Mouse (Mus musculus) CD8-positive naive resting alpha-beta T cell, adult 2 months (primary cell): ENCODE measurements around the gene Ubxn11.

Source experiments
- DNase-seq, 2 experiments: peaks; one replicate each; pipeline ENCODE4 v3.0.0; 2022; ENCODE audit warnings: low read depth in 2 of 2, low spot score in 2 of 2

The Ubxn11 gene

DNA sequence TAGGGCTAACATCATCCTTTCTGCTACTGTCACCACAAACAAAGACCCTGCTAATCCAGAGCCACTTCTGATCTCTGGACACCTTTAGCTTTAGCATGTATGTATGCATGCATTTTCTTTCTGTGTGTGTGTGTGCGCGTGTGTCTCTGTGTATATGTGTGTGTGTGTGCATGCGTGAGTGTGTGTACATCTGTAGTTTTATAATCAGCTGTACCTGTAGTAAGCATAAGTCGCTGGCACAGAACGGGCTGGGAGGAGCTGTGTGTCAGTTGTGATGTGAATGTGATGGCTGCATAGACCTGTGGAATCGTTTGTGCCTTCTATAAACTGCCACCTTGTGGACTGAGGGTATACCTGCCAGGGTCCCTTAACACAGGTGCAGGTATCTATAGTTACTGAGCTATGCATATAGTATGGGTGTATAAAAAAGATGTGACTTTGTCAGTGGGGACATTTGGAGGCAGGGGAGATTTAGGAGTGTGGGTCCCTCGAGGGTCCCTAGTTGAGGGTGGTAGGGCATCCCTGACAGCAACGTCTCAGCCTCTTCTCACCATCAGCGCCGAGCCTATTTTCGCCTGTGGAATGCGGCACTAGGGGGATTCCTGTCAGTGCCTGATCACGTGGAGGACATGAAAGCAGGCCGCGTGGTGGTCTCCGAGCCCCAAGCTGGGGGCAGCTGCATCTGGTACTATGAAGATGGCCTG, 11.7 kb upstream of the Ubxn11 start:
- no peak for DNase-seq

DNA sequence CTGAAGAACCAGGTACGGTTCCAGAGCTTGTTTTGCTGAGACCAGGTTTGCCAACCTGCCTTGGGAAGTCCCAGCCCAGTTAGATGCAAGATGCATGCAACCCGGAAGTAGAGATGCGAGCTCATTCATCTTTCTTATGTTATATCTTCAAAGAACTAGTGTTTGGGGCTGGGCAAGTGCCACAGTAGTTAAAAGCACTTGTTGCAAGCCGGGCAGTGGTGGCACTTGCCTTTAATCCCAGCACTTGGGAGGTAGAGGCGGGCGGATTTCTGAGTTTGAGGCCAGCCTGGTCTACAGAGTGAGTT, 11.2 kb upstream of the Ubxn11 start:
- DNase-seq: no peak

- DNase-seq: peak; percentile 70 to 78
These were observed 9.7 kb upstream of the Ubxn11 start for GRCm38 (mm10) chr4:134092382-134093288.

- no peak for DNase-seq
These were observed 8.3 kb upstream of the Ubxn11 start for GRCm38 (mm10) chr4:134094004-134094564.

DNA sequence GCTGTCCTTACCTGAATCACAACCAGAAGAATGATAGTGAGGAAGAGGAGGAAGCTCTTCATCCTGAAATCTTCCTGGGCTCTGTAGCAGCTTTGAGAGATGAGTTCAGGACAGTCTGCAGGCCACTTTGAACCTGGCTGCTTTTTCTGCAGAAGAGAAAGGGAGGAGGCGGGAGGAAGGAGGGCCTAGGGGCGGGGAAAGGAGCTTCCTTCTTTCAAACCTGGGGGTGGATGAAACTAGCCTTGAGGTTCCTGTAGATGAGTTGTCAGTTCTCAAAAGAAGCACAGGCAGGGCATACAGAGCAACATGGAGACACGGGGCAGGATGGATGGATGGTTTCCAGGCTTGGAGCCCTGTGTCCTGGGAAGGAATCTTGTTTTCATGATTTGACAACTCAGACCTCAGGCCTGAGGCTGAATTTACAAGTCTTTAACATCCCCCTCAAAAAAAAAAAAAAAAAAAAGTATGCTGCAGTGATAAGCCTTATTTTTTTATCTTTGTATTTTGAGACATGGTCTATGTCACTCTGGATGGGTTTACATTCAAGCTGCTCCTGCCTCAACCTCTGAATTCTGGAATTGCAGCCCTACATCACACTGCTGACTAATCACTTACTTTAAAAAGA, 7.3 kb upstream of the Ubxn11 start, which contains the start of gene Cd52:
Gene Cd52 (minus strand): TSS at position 160 of the 625 bp plus-strand sequence.
- DNase-seq: peak; percentile 69 to 82

DNA sequence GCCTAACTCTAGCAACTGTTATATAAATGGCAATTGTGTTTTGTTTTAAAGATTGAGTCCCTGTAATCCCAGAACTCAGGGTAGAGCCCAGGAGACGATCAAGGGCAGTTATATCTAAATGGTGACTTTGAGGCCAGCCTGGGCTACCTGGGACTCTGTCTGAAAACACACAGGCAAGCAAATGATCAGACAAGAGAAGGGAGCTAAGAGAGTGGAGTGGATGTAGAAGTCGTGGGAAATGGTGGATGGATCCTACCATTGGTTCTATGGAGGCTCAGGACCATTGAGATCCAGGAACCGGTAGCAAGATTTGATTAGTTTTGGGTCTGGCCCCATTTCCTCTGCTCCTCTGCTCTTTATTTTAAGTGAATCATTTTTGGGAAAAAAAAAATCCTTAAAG, 6.2 kb upstream of the Ubxn11 start:
- no peak for DNase-seq

DNA sequence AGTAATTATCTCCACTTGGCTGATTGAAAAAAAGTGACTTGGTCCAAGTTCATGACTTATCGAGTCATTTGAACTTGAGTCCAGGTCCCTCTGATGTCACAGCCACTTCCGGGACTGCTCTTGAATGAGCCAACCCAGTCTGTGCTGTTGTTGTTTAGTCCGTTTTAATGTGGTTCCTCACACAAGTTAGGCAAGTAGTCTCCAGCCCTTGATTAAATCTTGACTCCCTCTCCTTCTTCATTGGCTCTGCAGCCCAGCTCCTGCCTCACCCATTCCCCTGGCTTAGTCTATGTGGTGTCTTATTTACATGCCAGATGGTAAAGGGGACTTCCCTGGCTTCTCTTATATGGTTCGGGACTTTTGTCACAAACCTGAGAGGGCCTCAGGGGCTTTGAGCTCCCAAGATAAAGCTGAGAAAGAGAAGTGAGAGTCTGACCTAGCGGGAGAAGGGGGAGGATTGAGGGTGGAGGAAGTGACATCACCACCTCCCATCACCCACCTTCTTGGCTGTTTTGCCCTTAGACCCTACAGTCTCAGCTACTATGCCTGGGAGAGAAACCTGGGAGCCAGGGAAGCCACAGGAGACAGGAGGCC, 5.3 kb upstream of the Ubxn11 start:
- no peak for DNase-seq

- peak; percentile 63 to 76 for DNase-seq
These were observed 3.7 kb upstream of the Ubxn11 start for GRCm38 (mm10) chr4:134098628-134099027.

- DNase-seq: no peak
These were observed 2.1 kb upstream of the Ubxn11 start for GRCm38 (mm10) chr4:134100245-134100644.

- DNase-seq: no peak
These were observed 361 bp downstream of the Ubxn11 start for GRCm38 (mm10) chr4:134102742-134103119.

DNA sequence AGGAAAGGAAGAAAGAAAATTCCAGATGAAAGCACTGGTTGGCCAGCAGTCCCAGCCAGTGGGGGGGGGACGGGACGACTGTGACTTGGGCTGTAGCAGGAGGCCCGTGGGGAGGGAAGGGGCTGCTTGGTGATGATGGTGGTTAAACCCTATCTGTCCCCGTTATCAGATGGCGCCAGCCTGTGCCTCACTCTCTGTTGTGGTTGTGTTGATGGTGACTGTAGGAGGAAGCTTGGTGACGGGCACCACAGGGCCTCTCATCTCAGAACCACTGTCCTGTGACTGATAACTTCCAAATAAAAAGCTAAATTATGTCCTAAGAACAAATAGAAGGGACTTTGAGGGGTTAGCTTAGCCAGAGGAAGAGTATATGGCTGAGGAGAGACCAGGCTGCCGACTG, 3.7 kb downstream of the Ubxn11 start:
- DNase-seq: no peak

- DNase-seq: no peak
These were observed 5.4 kb downstream of the Ubxn11 start for GRCm38 (mm10) chr4:134107730-134108129.

DNA sequence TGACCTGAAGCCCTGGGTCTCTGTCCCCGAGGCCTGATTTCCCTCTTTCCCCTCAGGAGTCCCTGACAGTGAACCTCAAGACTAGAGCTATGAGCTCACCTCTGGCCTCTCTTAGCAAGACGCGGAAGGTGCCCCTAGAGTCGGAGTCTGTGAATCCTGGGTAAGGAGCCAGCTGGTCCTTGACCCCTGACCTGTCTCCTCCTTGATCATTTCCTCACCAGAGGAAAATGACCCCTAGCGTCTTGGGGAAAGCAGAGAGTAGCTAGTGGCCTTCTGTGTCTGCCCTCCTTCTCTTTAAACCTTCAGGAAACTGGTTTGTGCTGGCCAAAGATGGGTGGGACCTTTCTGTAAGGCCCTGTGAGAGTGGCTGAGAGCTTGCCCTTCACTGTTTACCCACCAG, 5.8 kb downstream of the Ubxn11 start:
- no peak for DNase-seq

DNA sequence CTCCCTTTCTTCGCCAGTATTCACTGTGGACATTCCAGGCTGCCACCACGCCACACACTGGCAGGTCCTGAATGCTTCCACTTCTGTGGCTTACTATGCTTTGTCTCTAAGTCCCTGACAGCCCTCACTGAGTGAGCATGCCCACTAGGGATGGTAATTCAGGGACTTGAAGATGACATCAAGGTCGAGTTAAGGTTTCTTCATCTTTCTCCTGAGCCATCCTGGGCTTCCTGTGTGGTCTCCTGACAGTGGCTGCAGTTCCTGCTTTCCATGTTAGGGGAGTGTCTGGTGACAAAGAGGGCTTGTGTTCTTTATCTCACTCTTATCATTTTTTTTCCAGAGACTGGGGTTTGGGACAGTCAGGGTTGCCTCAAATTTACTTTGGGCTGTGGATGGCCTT, 8.3 kb downstream of the Ubxn11 start:
- no peak for DNase-seq

DNA sequence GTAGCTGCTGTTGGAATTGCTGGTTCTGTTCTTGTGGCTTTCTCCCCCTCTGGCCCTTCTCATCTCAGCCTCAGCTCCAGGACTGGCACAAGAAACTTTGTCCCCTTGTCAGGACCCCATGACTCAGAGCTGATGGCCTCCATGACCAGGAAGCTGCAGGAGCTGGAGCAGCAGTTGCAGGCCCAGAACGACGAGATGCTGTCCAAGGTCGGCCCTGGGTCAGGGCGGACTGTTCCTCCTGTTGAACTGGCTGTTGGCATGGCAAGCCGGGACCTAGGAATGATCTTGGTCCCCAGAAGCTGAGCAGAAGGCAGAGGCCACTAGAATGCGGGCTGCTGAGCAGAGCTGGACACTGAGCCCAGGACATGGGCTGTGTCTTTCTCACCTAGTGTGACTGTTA, 10.0 kb downstream of the Ubxn11 start:
- DNase-seq: no peak

- DNase-seq: no peak
These were observed 11.1 kb downstream of the Ubxn11 start for GRCm38 (mm10) chr4:134113356-134113994.

DNA sequence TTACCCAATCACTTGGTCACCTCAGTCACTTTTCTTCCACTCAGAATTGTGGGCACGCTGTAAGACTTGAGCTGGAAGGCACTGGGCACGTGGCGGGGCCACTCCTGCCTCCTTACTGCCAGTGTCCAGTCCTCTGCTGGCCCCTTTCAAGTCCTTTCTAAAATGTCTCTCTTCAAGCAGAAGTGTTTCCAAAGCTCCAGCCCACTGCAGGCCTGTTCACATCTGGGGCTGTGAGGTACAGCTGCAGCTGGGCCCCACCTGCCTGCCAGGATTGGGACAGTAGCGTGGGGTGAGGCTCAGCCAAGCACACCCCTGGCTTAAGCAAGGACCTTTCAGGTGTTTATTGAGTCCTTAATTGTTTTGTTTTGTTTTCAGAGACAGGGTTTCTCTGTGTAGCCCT, 11.7 kb downstream of the Ubxn11 start:
- DNase-seq: no peak

GRCm38 (mm10) chr4:134115215-134116144, 13.1 kb downstream of the Ubxn11 start:
- no peak for DNase-seq

GRCm38 (mm10) chr4:134116501-134116900, 14.1 kb downstream of the Ubxn11 start:
- DNase-seq: no peak

- peak; percentile 65 to 78 for DNase-seq
These were observed 14.6 kb downstream of the Ubxn11 start for GRCm38 (mm10) chr4:134117012-134117411.
